ENCODE assay signal across 29 mouse cellular contexts in genomic region chr11:101326147-101326546, GRCm38 (mm10). TPM values are rescaled to one million over a fixed set of nuclear protein-coding genes. Genes with fewer than 3 reads are reported as not detected.
DNase-seq lines count a peak whose midpoint lies in the region; TF ChIP-seq lines count a peak whose summit lies in the region.
"Had no signal": no experiment of that assay in that cellular context is flagged by ENCODE, and none has a peak within 500 bp of the region (broad histone marks: within the 10 kb centered on the region; RNA-seq: fewer than 3 reads in every experiment).

No protein-coding gene starts in this region.

- TF ChIP-seq RAD21 in MEL (IDR thresholded peaks at IDR 0.05; ENCODE audit: low read depth, low read length) = no peak

- no peak for TF ChIP-seq EP300 in MEL (IDR thresholded peaks at IDR 0.05; ENCODE audit: low read depth in 1 of 2, low read length in 2 of 2)

- no peaks in the 10 kb centered on the region; the same call in 1 of the 2 replicates for H3K36me3 ChIP-seq in testis, adult 2 months (ENCODE audit: control insufficient read depth, insufficient read depth, low read length)
- H3K36me3 ChIP-seq in MEL (ENCODE audit: control insufficient read depth in 1 of 2, insufficient read depth in 2 of 2, low read length in 2 of 2) = peaks cover 0 to 12% of the 10 kb centered on the region in 2 experiments; a peak in 2 of 4 replicates

- no peak for TF ChIP-seq CTCF in testis, adult 2 months (IDR thresholded peaks at IDR 0.05; ENCODE audit: control insufficient read depth, insufficient read depth, insufficient replicate concordance, low read depth, low read length)
- no peak for TF ChIP-seq CTCF in MEL (IDR thresholded peaks at IDR 0.05 in 2 of 3, conservative IDR thresholded peaks at IDR 0.05 in 1 of 3; ENCODE audit: control insufficient read depth in 1 of 3, insufficient read depth in 1 of 3, low read depth in 2 of 3, low read length in 3 of 3, poor library complexity in 1 of 3, severe bottlenecking in 1 of 3)

- H3K27me3 ChIP-seq in testis, adult 2 months (ENCODE audit: control insufficient read depth, insufficient read depth, low read length) = no peaks in the 10 kb centered on the region
- no peaks in the 10 kb centered on the region for H3K27me3 ChIP-seq in MEL (ENCODE audit: control insufficient read depth in 1 of 2, insufficient read depth in 2 of 2, low read length in 2 of 2)
- H3K27me3 ChIP-seq: embryonic facial prominence, embryonic 13.5 days; embryonic facial prominence, embryonic 15.5 days; forebrain, embryonic 12.5 days had no signal

- no peaks in the 10 kb centered on the region for H3K9me3 ChIP-seq in MEL (replicated peaks; ENCODE audit: insufficient read depth, low read length)
- H3K9me3 ChIP-seq: embryonic facial prominence, embryonic 13.5 days; embryonic facial prominence, embryonic 15.5 days; forebrain, embryonic 10.5 days; forebrain, embryonic 12.5 days; G1E had no signal

- peak; percentile 90 for DNase-seq in heart, adult 11 months
- DNase-seq in heart, postnatal 25 days (ENCODE audit: low spot score) = no peak
- no peak for DNase-seq in testis, postnatal 10 days (ENCODE audit: low spot score)
- DNase-seq in MEL (ENCODE audit: low read depth, low spot score) = no peak
- DNase-seq in retina, postnatal 1 day = no peak
- DNase-seq: adrenal gland, adult 2 months; adrenal gland, postnatal 10 days; adrenal gland, postnatal 25 days; B cell, adult 2 months; cerebellum, adult 11 months; cerebellum, adult 18-20 months; cerebellum, adult 8-10 months; cerebellum, postnatal 10 days; cerebellum, postnatal 25 days; embryo, embryonic 11 days had no signal

- no peak overlapping the region for H3K9ac ChIP-seq in MEL (ENCODE audit: control insufficient read depth, low read depth, low read length, poor library complexity, severe bottlenecking)
- H3K9ac ChIP-seq: embryonic facial prominence, embryonic 15.5 days; forebrain, embryonic 12.5 days had no signal

- no peaks in the 10 kb centered on the region for H3K4me1 ChIP-seq in testis, adult 2 months (ENCODE audit: control insufficient read depth, insufficient read depth, low read length)
- no peaks in the 10 kb centered on the region for H3K4me1 ChIP-seq in MEL (ENCODE audit: control insufficient read depth in 1 of 2, insufficient read depth in 2 of 2, low read length in 2 of 2)
- H3K4me1 ChIP-seq: forebrain, embryonic 12.5 days had no signal

- peak; percentile 22; the same call in 1 of the 2 replicates for TF ChIP-seq POLR2A in testis, adult 2 months (IDR thresholded peaks at IDR 0.05; ENCODE audit: control insufficient read depth, low read depth, low read length)
- TF ChIP-seq POLR2A in MEL (IDR thresholded peaks at IDR 0.05; ENCODE audit: control insufficient read depth in 1 of 2, insufficient read depth in 1 of 2, low read depth in 1 of 2, low read length in 2 of 2, poor library complexity in 1 of 2) = peak in 1 of 2 experiments; percentile 28; a peak in 1 of 4 replicates

- intact Hi-C loops in heart, postnatal 25 days (cut with DNase I) = no loop called here

- H3K79me2 ChIP-seq in MEL (ENCODE audit: control insufficient read depth, insufficient read depth, low read length, poor library complexity) = no peaks in the 10 kb centered on the region

- H3K27ac ChIP-seq in testis, adult 2 months (ENCODE audit: control insufficient read depth, insufficient read depth, low read depth, low read length) = no peak overlapping the region
- H3K27ac ChIP-seq in MEL (ENCODE audit: control insufficient read depth, low read depth, low read length) = no peak overlapping the region
- H3K27ac ChIP-seq: embryonic facial prominence, embryonic 13.5 days; embryonic facial prominence, embryonic 15.5 days; forebrain, embryonic 10.5 days; forebrain, embryonic 12.5 days had no signal

- H3K4me3 ChIP-seq in testis, adult 2 months (ENCODE audit: control insufficient read depth, low read depth, low read length) = peak overlapping the region; percentile 40
- H3K4me3 ChIP-seq in MEL (ENCODE audit: control insufficient read depth in 1 of 2, insufficient read depth in 1 of 2, low read depth in 2 of 2, low read length in 2 of 2) = no peak overlapping the region
- H3K4me3 ChIP-seq: embryonic facial prominence, embryonic 13.5 days; embryonic facial prominence, embryonic 15.5 days; erythroblast, embryonic 14.5 days; forebrain, embryonic 10.5 days; forebrain, embryonic 12.5 days had no signal

TF ChIP-seq in MEL, 35 proteins besides CTCF, POLR2A, EP300 and RAD21:
- TF ChIP-seq CHD1 (IDR thresholded peaks at IDR 0.05; ENCODE audit: low read depth, low read length) (no peak), POLR2AphosphoS2 (IDR thresholded peaks at IDR 0.05; ENCODE audit: low read length) (peak; percentile 52; the same call in 1 of the 2 replicates), POLR2AphosphoS5 (IDR thresholded peaks at IDR 0.05; ENCODE audit: borderline replicate concordance, low read depth, low read length) (0 out of 2 replicates have a peak, but pooled peaks have one; percentile 35)

RNA-seq across cellular contexts. Expression of gene Aoc2, which starts 1.3 kb away (rescaled TPM):
- total RNA-seq in heart, postnatal 25 days (2021) = 1 to 10 TPM; 1.8 to 2.2 TPM
- 4.7 TPM in 2 replicates for polyA plus RNA-seq in testis, adult 2 months (2012; rRNA removed)
- 9.1 and 12.1 TPM in 2 replicates for total RNA-seq in MEL (2012; rRNA removed)
- polyA plus RNA-seq in MEL (2012; ENCODE audit: insufficient read depth in 1 of 2, insufficient read length in 2 of 2, low read depth in 1 of 2, low replicate concordance in 2 of 2, missing spikeins in 1 of 2) = 10 to 100 TPM in 1 of 2 experiments, not detected in 1; 21.1 TPM

RNA-seq across cellular contexts. Expression of gene Aoc3, which starts 4.3 kb away (rescaled TPM):
- total RNA-seq in heart, postnatal 25 days (2021) = 10 to 100 TPM; 13.9 to 18.5 TPM
- 4.2 and 4.4 TPM in 2 replicates for polyA plus RNA-seq in testis, adult 2 months (2012; rRNA removed)
- total RNA-seq in MEL (2012; rRNA removed) = 0.62 and 0.69 TPM in 2 replicates
- polyA plus RNA-seq in MEL (2012; ENCODE audit: insufficient read depth in 1 of 2, insufficient read length in 2 of 2, low read depth in 1 of 2, low replicate concordance in 2 of 2, missing spikeins in 1 of 2) = 1 to 10 TPM in 1 of 2 experiments, not detected in 1; 2.2 TPM
- polyA plus RNA-seq: CD4-positive, CD25-positive, alpha-beta regulatory T cell, adult 4 months; forebrain, embryonic 10.5 days; forebrain, embryonic 12.5 days had no signal

RNA-seq across cellular contexts. Expression of gene Psme3, which starts 10.1 kb away (rescaled TPM):
- 10 to 100 TPM; 80.6 to 88.8 TPM for total RNA-seq in heart, postnatal 25 days (2021)
- polyA plus RNA-seq in testis, adult 2 months (2012; rRNA removed) = 59.1 and 74.5 TPM in 2 replicates
- total RNA-seq in MEL (2012; rRNA removed) = 129 and 139 TPM in 2 replicates
- polyA plus RNA-seq in MEL (2012; ENCODE audit: insufficient read depth in 1 of 2, insufficient read length in 2 of 2, low read depth in 1 of 2, low replicate concordance in 2 of 2, missing spikeins in 1 of 2) = 100 to 1,000 TPM; 369 to 446 TPM

RNA-seq across cellular contexts. Expression of gene Becn1, which starts 24.1 kb away (rescaled TPM):
- 100 to 1,000 TPM in 1 of 2 experiments, 10 to 100 TPM in 1; 92.8 to 102 TPM for total RNA-seq in heart, postnatal 25 days (2021)
- 111 and 116 TPM in 2 replicates for polyA plus RNA-seq in testis, adult 2 months (2012; rRNA removed)
- 167 and 181 TPM in 2 replicates for total RNA-seq in MEL (2012; rRNA removed)
- polyA plus RNA-seq in MEL (2012; ENCODE audit: insufficient read depth in 1 of 2, insufficient read length in 2 of 2, low read depth in 1 of 2, low replicate concordance in 2 of 2, missing spikeins in 1 of 2) = 100 to 1,000 TPM in 1 of 2 experiments, not detected in 1; 122 TPM

RNA-seq across cellular contexts. Expression of gene G6pc, which starts 41.2 kb away (rescaled TPM):
- not detected for total RNA-seq in heart, postnatal 25 days (2021)
- polyA plus RNA-seq in testis, adult 2 months (2012; rRNA removed) = not detected in 2 replicates
- not detected in 2 replicates for total RNA-seq in MEL (2012; rRNA removed)
- polyA plus RNA-seq in MEL (2012; ENCODE audit: insufficient read depth in 1 of 2, insufficient read length in 2 of 2, low read depth in 1 of 2, low replicate concordance in 2 of 2, missing spikeins in 1 of 2) = not detected
- total RNA-seq: common myeloid progenitor, adult 5-6 weeks had no signal
- polyA plus RNA-seq: brain, embryonic 14.5 days; CD4-positive, CD25-positive, alpha-beta regulatory T cell, adult 4 months; embryonic facial prominence, embryonic 11.5 days; embryonic facial prominence, embryonic 13.5 days; embryonic facial prominence, embryonic 15.5 days; erythroblast, embryonic 14.5 days; forebrain, embryonic 10.5 days; forebrain, embryonic 12.5 days; forebrain, embryonic 14.5 days; forebrain, embryonic 16.5 days; frontal cortex, adult 2 months; G1E had no signal
